Mouse (Mus musculus) brain, embryonic 14.5 days (tissue): ENCODE results near the gene Asxl1.

ENCODE experiments used
- CTCF ChIP-seq: fragments of 200-500 bp; IDR thresholded peaks from 2 replicates; pipeline ENCODE4 v1.5.1; 2012; ENCODE audit warnings: inconsistent platforms, mild to moderate bottlenecking, moderate library complexity, borderline replicate concordance; ENCODE audit not compliant: insufficient read depth, insufficient read length; ENCODE audit errors: extremely low read depth
- POLR2A ChIP-seq: fragments of 200-500 bp; IDR thresholded peaks from 2 replicates; pipeline ENCODE4 v1.6.1; 2012; ENCODE audit warnings: mild to moderate bottlenecking, inconsistent platforms, borderline replicate concordance; ENCODE audit not compliant: poor library complexity, insufficient read depth, insufficient read length, severe bottlenecking; ENCODE audit errors: extremely low read depth

GRCm38 (mm10) chr2:153404882-153405281 is 59.3 kb downstream of the Asxl1 start:
- TF ChIP-seq CTCF (no peak), POLR2A (no peak)
